In genomic region chr10:74123421-74123820, GRCm38 (mm10) we compare ENCODE assay signal across 21 mouse cellular contexts.
"Had no signal": no experiment of that assay in that cellular context is flagged by ENCODE, and none has a peak within 500 bp of the region (broad histone marks: within the 10 kb centered on the region; RNA-seq: fewer than 3 reads in every experiment).

No protein-coding gene starts in this region.

- ATAC-seq: hindbrain, embryonic 16.5 days; hindbrain, postnatal 0 days; inflammation-experienced regulatory T-cells, adult 6 months; intestine, embryonic 15.5 days; intestine, embryonic 16.5 days; intestine, postnatal 0 days had no signal

- DNase-seq: heart, postnatal 10 days; heart, postnatal 14 days; heart, postnatal 36 days; heart, postnatal 4 days; kidney, adult 11 months; kidney, adult 18-20 months; kidney, adult 2 months; kidney, adult 8-10 months; kidney, adult 9 months; kidney, postnatal 10 days; kidney, postnatal 14 days; kidney, postnatal 25 days; kidney, postnatal 36 days; kidney, postnatal 4 days; layer of hippocampus, postnatal 36 days had no signal
